Mouse (Mus musculus): ENCODE data around the gene Tspan18.

Tspan18 gene

GRCm38 (mm10) chr2:93339373-93340106, 5.2 kb upstream of the Tspan18 start:
- DNase-seq (ENCODE audit: low read depth, low spot score), result no peak

GRCm38 (mm10) chr2:93335996-93336395, 1.7 kb upstream of the Tspan18 start:
- DNase-seq (ENCODE audit: low read depth, low spot score), result no peak

GRCm38 (mm10) chr2:93333241-93333816, 976 bp downstream of the Tspan18 start:
- peak; percentile 69 for DNase-seq (ENCODE audit: low read depth, low spot score)

GRCm38 (mm10) chr2:93332277-93332676, 2.0 kb downstream of the Tspan18 start:
- no peak for DNase-seq (ENCODE audit: low read depth, low spot score)

GRCm38 (mm10) chr2:93331121-93331520, 3.2 kb downstream of the Tspan18 start:
- DNase-seq (ENCODE audit: low read depth, low spot score), result no peak

GRCm38 (mm10) chr2:93329120-93329519, 5.2 kb downstream of the Tspan18 start:
- DNase-seq (ENCODE audit: low read depth, low spot score), result no peak

- no peak for DNase-seq (ENCODE audit: low read depth, low spot score)
Measured at GRCm38 (mm10) chr2:93327915-93328555, 6.3 kb downstream of the Tspan18 start.

GRCm38 (mm10) chr2:93324681-93325080, 9.6 kb downstream of the Tspan18 start:
- DNase-seq (ENCODE audit: low read depth, low spot score), result no peak

GRCm38 (mm10) chr2:93321946-93322345, 12.4 kb downstream of the Tspan18 start:
- DNase-seq (ENCODE audit: low read depth, low spot score), result no peak

GRCm38 (mm10) chr2:93320267-93320666, 14.0 kb downstream of the Tspan18 start:
- no peak for DNase-seq (ENCODE audit: low read depth, low spot score)

- no peak for DNase-seq (ENCODE audit: low read depth, low spot score)
Measured at GRCm38 (mm10) chr2:93319598-93319997, 14.7 kb downstream of the Tspan18 start.

- DNase-seq (ENCODE audit: low read depth, low spot score), result no peak
Measured at GRCm38 (mm10) chr2:93318781-93319349, 15.4 kb downstream of the Tspan18 start.

GRCm38 (mm10) chr2:93313768-93314632, 20.3 kb downstream of the Tspan18 start:
- no peak for DNase-seq (ENCODE audit: low read depth, low spot score)

GRCm38 (mm10) chr2:93312458-93312857, 21.8 kb downstream of the Tspan18 start:
- DNase-seq (ENCODE audit: low read depth, low spot score), result no peak

GRCm38 (mm10) chr2:93309724-93310413, 24.4 kb downstream of the Tspan18 start:
- no peak for DNase-seq (ENCODE audit: low read depth, low spot score)

GRCm38 (mm10) chr2:93306898-93307297, 27.4 kb downstream of the Tspan18 start:
- DNase-seq (ENCODE audit: low read depth, low spot score), result no peak

- no peak for DNase-seq (ENCODE audit: low read depth, low spot score)
Measured at GRCm38 (mm10) chr2:93304273-93304634, 30.1 kb downstream of the Tspan18 start.

- peak; percentile 13 for DNase-seq (ENCODE audit: low read depth, low spot score)
Measured at GRCm38 (mm10) chr2:93303585-93304272, 30.6 kb downstream of the Tspan18 start.

- no peak for DNase-seq (ENCODE audit: low read depth, low spot score)
Measured at GRCm38 (mm10) chr2:93303260-93303584, 31.1 kb downstream of the Tspan18 start.

- no peak for DNase-seq (ENCODE audit: low read depth, low spot score)
Measured at GRCm38 (mm10) chr2:93297656-93298055, 36.6 kb downstream of the Tspan18 start.

All from R1 (cell line).